Mouse (Mus musculus): ENCODE results near the gene Sh3rf1.

The Sh3rf1 gene

DNA sequence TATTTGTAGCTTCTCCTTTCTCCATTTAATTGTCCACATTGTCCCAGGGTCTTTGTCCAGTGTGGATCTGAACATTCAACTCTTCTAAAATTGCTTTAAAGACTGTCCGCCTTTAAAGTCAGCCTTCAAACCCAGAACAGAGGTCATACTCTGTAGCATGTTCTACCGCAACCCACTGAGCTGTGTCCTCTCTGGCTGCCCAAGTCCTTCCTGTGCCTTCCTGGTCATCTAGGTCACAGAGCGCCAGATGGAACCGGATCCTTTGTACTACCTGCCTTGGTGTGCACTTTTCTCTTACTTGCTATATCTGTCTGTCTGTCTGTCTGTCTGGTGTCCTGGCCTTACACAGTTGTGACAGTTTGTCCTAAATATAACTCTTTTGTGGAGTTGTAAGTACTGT lies 40.0 kb downstream of the Sh3rf1 start:
- DNase-seq (ENCODE audit: low spot score) = no peak

- DNase-seq (ENCODE audit: low spot score) = no peak
Observed at GRCm38 (mm10) chr8:61264881-61265280, 41.2 kb downstream of the Sh3rf1 start.

- DNase-seq (ENCODE audit: low spot score) = no peak
Observed at GRCm38 (mm10) chr8:61265390-61265789, 41.7 kb downstream of the Sh3rf1 start.

- no peak for DNase-seq (ENCODE audit: low spot score)
Observed at GRCm38 (mm10) chr8:61267061-61267460, 43.4 kb downstream of the Sh3rf1 start.

DNA sequence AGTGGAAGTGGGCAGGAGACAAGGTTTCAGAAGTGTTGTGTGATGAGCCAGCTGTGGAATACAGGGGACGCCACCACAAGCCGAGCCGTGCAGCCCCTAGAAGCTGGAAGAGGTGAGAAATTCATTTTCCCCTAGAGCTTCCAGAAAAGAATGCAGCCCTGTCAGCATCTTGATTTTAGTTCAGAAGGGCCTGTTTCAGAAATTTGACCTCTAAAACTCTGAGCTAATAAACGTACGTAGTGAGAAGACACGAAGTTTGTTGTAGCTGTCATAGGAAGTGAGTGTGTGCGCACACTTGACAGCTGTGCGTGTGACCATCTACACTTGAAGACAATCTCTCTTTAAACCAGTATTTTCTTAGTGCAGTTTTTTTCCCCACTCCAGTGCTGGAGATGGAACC lies 44.0 kb downstream of the Sh3rf1 start:
- DNase-seq (ENCODE audit: low spot score) = no peak

DNA sequence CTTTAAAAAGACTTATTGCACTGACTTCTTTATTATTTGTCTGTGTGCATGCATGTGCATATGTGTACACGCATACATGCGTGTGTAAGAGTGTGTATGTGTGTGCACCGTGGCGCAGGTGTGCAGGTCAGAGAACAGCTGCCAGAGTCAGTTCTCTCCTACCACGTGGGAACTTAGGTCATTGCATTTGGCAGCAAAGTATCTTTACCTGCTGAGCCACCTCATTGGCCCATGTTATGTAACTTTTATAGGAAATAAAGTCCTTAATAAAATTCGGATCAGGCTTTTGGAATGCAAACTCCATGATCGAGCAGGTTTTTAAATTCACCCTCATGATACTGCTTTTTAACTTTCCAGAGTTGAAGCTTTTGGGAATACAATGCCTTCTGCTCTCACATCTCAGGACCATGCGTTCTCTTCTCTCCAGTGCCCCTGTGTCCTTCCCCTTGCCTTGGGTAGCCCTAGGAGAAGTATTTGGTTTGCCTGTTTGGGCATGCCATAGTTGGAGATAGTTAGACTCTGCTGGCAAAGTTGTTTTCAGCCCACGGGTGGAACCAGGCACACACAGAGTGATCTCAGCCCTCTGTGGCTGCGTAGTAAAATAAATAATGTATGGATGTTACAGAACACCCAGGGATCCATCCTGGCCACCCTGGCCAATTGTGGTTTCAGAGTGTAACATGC lies 44.7 kb downstream of the Sh3rf1 start:
- DNase-seq (ENCODE audit: low spot score) = no peak

GRCm38 (mm10) chr8:61270016-61270415 lies 46.3 kb downstream of the Sh3rf1 start:
- no peak for DNase-seq (ENCODE audit: low spot score)

GRCm38 (mm10) chr8:61270541-61270940 lies 46.9 kb downstream of the Sh3rf1 start:
- DNase-seq (ENCODE audit: low spot score) = no peak

DNA sequence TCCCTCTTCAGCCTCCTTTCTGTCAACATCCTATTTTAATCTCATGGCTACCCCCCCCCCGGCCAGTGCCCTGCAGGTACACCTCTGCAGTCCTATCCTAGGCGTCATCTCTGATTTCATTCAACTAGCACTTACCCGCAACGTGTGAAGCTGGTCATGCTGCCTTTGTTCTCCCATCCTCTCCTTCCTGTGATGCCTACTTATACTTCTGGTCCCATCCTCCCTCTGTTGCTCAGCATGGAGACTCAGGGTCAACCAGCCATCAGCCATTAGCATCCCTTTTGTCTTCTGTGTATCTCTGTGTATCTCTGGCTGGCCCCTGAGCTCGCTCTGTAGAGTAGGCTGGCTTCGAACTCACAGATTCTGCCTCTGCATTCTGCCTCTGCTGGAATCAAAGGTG lies 47.3 kb downstream of the Sh3rf1 start:
- no peak for DNase-seq (ENCODE audit: low spot score)

- no peak for DNase-seq (ENCODE audit: low spot score)
Observed at GRCm38 (mm10) chr8:61272838-61273237, 49.2 kb downstream of the Sh3rf1 start.

DNA sequence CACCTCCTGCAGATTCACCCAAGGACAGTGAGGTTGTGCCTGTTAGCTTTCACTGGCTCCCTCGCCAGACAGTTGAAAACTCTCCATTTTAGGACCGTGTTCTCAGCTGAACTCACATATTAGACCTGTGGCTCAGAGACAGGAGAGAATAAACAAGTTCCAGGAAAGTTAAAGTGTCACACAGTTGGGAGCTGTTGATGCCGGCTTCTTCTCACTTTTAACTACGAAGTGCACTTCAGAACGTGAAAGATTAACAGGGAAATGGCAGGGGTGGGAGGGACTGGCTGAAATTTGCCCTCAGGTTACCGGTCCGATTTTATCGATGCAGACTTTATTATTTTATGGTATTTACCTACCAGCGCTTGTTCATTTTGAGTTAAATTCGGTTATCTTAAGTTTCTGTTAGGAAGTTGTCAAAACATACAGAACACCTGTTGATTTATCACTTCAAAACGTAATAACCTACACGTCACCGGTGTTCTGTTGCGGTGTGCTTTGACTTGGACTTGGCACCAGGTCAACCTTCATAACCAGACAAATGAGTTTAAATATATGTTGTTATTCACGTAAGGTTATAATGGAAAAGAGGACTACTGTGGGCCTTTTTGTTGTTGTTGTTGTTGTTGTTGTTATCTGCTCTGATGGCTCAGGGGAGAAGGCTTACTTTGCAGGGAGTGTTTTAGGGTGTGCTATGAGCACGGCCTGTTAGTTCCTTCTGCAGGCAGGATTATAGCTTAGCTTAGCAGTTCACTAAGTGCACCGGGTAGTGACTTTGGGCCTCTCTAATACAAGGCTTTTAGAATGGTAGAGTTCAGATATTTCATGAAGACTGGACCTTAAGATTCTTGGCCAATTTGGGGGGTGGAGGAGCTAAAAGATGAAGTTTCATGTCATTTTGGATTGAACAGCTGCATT lies 49.9 kb downstream of the Sh3rf1 start:
- DNase-seq (ENCODE audit: low spot score) = no peak

DNA sequence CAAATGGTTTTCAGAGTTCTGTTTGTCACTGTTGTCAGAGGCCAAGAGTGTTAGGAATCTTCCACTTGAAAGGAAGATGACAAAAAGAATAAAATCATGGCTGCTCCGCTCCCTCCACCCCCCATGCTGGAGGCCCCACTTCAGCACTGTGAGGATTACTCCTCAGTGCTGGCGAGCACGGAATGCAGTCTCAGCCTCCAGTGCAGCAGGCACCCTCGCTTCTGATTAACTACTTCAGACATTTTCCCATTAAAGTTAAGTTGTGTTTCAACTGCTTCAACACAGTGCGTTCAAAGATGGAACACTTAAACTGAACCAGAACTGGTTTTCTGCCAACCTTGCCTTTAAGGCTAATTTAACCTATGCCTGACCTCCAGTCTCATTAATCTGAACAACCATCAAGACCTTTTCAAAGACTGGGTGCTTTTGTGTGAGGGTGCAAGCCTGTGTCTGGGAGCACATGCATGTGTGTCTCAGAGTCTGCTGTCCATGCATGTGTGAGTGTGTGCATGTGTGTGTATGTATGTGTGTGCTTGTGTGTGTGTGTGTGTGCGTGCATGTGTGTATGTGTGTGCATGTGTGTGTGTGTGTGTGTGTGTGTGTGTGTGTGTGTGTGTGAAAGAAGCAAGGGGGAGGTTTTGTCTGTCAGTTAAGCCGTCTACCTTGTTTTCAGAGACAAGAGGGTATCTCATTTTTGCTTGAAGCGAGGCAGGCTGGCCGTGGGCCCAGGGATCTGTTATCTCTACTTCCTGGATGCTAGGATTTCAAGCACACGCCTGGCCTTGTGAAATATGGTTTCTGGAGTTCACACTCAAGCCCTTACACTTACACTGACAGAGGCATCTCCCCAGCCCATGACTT lies 51.2 kb downstream of the Sh3rf1 start:
- no peak for DNase-seq (ENCODE audit: low spot score)

DNA sequence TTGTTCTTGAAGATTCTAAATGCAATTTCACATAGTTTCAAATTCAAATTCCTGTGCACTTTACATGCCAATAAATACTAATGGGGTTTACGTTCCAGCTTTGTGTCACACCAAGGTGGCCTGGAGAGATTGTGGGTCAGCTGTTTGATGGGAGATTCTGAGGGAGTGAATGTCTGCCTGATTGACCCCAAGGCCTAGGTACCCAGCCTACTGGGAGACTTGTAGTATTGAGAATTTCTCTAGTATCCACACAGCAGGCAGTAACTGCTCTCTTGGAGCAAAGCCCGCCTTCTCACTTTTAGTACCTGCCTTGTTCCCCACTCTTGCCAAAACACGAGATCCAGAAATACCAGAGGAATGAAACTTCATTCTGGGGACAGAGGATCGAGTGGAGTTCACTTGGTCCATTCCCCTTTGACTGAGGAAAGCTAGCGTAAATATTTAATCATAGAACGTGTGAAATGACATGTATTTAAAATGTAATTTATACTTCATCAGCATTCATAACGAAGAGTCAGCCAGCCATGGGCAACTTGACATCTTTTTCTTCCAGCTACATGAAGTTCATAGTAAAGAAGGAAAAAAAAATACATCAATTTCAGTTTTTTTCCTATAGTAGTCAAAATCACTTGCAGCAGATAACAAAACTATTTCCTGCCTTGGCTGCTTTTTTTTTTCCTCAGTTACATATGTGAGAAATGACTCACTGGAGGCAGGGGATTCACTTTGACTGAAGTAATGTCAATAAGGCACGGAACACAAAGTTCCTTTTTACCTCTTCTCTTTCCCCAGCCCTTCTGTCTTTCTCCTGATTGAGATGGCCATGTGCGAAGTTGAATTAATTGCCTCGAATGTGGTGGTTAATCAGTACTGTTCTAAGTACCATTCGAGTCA lies 52.0 kb downstream of the Sh3rf1 start:
- no peak for DNase-seq (ENCODE audit: low spot score)

GRCm38 (mm10) chr8:61276397-61276796 lies 52.7 kb downstream of the Sh3rf1 start:
- DNase-seq (ENCODE audit: low spot score) = no peak

GRCm38 (mm10) chr8:61279030-61279429 lies 55.4 kb downstream of the Sh3rf1 start:
- no peak for DNase-seq (ENCODE audit: low spot score)

DNA sequence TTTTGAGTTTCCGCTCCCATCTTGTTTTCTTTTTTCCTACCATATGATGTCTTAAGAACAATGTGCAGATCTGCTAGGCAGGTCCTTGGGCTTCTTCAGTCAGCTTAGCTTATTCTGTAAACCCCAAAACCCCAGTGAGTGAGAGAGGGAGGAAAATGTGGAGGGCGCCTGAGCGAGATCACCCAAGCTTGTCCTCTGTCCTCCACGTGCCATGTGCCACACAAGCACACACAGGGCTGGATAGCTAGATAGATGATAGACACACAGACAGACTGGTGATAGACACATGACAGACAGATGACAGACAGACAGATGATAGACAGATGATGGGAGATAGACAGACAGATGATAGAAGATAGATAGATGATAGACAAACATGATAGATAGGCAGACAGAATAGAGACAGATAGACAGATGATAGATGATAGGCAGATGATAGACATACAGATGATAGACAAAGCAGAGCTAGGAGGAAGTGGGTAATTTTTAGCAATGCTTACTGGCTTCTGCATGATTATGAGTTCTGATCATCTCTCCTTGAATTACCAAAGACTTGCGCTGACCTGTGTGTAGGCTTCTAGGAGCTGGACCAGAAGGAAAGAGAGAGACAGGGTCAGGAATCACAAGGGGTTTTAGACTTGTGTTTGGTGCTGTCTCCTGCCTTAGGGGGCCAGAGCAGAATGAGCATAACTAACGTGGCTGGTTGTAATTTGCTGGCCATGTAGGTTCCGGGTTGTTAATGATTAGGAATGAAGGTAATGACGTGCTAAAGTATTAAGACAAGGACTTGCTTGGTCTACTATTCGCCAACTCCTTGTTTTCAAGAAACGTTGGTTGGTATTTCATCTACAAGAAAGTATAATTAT lies 58.9 kb downstream of the Sh3rf1 start:
- no peak for DNase-seq (ENCODE audit: low spot score)

DNA sequence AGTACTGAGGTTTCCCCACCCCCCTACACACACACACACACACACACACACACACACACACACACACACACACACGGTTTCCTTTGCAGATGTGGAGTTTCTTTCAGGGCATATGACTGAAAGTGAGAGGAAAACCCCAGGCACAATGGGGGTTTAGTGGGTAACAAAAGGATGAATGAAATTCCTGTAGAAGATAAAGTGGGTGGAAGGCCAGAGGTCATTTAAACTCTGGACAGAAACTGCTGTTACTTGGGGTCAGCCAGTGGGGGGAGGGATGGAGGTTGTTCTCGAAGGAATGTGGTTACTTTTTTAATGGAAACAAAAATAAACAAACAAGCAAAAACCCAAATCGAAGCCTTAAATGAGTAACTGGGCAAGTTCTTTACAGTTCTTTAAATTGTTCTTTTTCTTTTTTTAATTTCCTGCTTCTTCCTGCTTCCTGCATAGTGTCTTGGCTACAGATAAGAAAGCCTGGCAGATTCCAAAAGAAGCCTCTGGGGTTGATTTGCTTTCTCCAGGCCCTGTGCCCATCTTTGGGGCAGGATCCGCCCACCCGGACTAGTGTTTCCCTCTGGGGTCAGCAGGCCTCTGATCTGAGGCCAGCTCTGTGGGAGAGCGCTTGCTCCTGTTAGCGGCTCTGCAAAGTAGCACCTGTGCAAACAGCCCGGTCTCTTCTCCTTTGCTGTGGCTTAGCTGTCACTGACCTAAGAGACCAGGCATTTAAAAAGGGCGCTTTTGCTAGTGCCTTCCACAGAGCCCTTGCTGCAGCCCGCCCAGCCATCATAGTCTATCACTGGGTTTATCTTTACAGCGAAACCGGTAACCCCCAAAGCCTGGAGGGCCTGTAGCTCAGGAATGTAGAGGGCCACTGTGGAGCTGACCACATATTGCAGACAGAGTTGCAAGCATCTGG lies 59.8 kb downstream of the Sh3rf1 start:
- DNase-seq (ENCODE audit: low spot score) = no peak

GRCm38 (mm10) chr8:61285896-61286295 lies 62.2 kb downstream of the Sh3rf1 start:
- DNase-seq (ENCODE audit: low spot score) = no peak

- no peak for DNase-seq (ENCODE audit: low spot score)
Observed at GRCm38 (mm10) chr8:61286394-61286793, 62.7 kb downstream of the Sh3rf1 start.
